Mouse (Mus musculus) CH12.LX (cell line): ENCODE measurements around the gene Mettl26. TPM values are rescaled to one million over a fixed set of nuclear protein-coding genes. Genes with fewer than 3 reads are reported as not detected.
A peak's percentile ranks its signal among the peaks of the same experiment; 100 is the strongest.

ENCODE experiments used
- DNase-seq: peaks from one replicate; pipeline ENCODE4 v3.0.0-alpha.2; 2013; ENCODE audit errors: extremely low read depth
- H3K27ac ChIP-seq: 2 replicates; pipeline ENCODE4 v1.5.1; 2012; ENCODE audit warnings: low read depth, mild to moderate bottlenecking, control low read depth, moderate library complexity; ENCODE audit not compliant: insufficient read depth
- H3K27me3 ChIP-seq: replicated peaks from 2 replicates; pipeline ENCODE3; 2012; ENCODE audit warnings: inconsistent platforms
- H3K36me3 ChIP-seq, 2 experiments: replicated peaks in 1 of 2; 2 replicates each; pipeline versions ENCODE3 to v1.6.1; 2012; ENCODE audit warnings: inconsistent platforms in 1 of 2, low read length in 1 of 2, mild to moderate bottlenecking in 1 of 2, mixed read lengths in 1 of 2, moderate library complexity in 1 of 2; ENCODE audit not compliant: control insufficient read depth in 1 of 2, insufficient read depth in 1 of 2
- H3K4me1 ChIP-seq, 2 experiments: 2 replicates each; pipeline ENCODE4 v1.6.1; 2012; ENCODE audit warnings: inconsistent platforms in 1 of 2, moderate library complexity in 1 of 2; ENCODE audit not compliant: insufficient read depth in 2 of 2, control insufficient read depth in 1 of 2
- H3K4me2 ChIP-seq: 2 replicates; pipeline ENCODE4 v1.6.1; 2012; ENCODE audit warnings: low read depth, mild to moderate bottlenecking, control low read depth; ENCODE audit not compliant: poor library complexity, insufficient read depth, severe bottlenecking
- H3K4me3 ChIP-seq, 3 experiments: fragments of 150-350 bp in 1 of 3; sonication (generic) in 1 of 3; replicated peaks in 1 of 3; 2 replicates each; pipeline versions ENCODE3 to v1.5.1; 2011 to 2012; ENCODE audit warnings: low read depth in 2 of 3, low read length in 2 of 3, mild to moderate bottlenecking in 2 of 3, moderate library complexity in 2 of 3, control low read depth in 1 of 3, improper control_type of control experiment in 1 of 3, inconsistent platforms in 1 of 3, mixed read lengths in 1 of 3; ENCODE audit not compliant: poor library complexity in 1 of 3
- H3K79me2 ChIP-seq: replicated peaks from 2 replicates; pipeline ENCODE4 v1.6.1; 2012; ENCODE audit warnings: mild to moderate bottlenecking, moderate library complexity; ENCODE audit not compliant: control insufficient read depth, poor library complexity, insufficient read depth, severe bottlenecking; ENCODE audit errors: extremely low read depth
- H3K9ac ChIP-seq: 2 replicates; pipeline ENCODE4 v1.6.1; 2012; ENCODE audit warnings: low read depth, mild to moderate bottlenecking, control low read depth, moderate library complexity; ENCODE audit not compliant: insufficient read depth
- H3K9me3 ChIP-seq: replicated peaks from 2 replicates; pipeline ENCODE3; 2012; ENCODE audit warnings: low read length, inconsistent platforms, mixed read lengths
- BHLHE40 ChIP-seq: IDR thresholded peaks from 2 replicates; pipeline ENCODE4 v1.6.1; 2011; ENCODE audit warnings: mild to moderate bottlenecking, low read depth, low read length, improper control_type of control experiment
- CHD2 ChIP-seq: IDR thresholded peaks from 2 replicates; pipeline ENCODE4 v1.6.1; 2011; ENCODE audit warnings: low read length, improper control_type of control experiment
- E2F4 ChIP-seq: IDR thresholded peaks from 2 replicates; pipeline ENCODE4 v1.6.1; 2011; ENCODE audit warnings: low read depth, low read length, improper control_type of control experiment; ENCODE audit not compliant: insufficient replicate concordance
- ELF1 ChIP-seq: IDR thresholded peaks from 2 replicates; pipeline ENCODE4 v1.6.1; 2014; ENCODE audit warnings: low read depth, mild to moderate bottlenecking, inconsistent platforms, low read length, improper control_type of control experiment
- ETS1 ChIP-seq: conservative IDR thresholded peaks from 2 replicates; pipeline ENCODE4 v1.6.1; 2012; ENCODE audit warnings: low read depth, mild to moderate bottlenecking, inconsistent platforms, low read length, improper control_type of control experiment, moderate library complexity
- JUN ChIP-seq: IDR thresholded peaks from 2 replicates; pipeline ENCODE4 v1.6.1; 2011; ENCODE audit warnings: low read depth, mild to moderate bottlenecking, low read length, improper control_type of control experiment, moderate library complexity; ENCODE audit not compliant: insufficient read depth
- KAT2A ChIP-seq: IDR thresholded peaks from 2 replicates; pipeline ENCODE4 v1.6.1; 2012; ENCODE audit warnings: low read length, improper control_type of control experiment, inconsistent platforms; ENCODE audit not compliant: insufficient replicate concordance
- MAZ ChIP-seq: IDR thresholded peaks from 2 replicates; pipeline ENCODE4 v1.6.1; 2012; ENCODE audit warnings: low read depth, mild to moderate bottlenecking, inconsistent platforms, low read length, improper control_type of control experiment, moderate library complexity
- MEF2A ChIP-seq: IDR thresholded peaks from 2 replicates; pipeline ENCODE4 v1.6.1; 2014; ENCODE audit warnings: low read depth, mild to moderate bottlenecking, inconsistent platforms, low read length, improper control_type of control experiment, borderline replicate concordance
- MYC ChIP-seq: IDR thresholded peaks from 2 replicates; pipeline ENCODE4 v1.6.1; 2011; ENCODE audit warnings: low read depth, mild to moderate bottlenecking, improper control_type of control experiment, low read length
- PAX5 ChIP-seq: IDR thresholded peaks from 2 replicates; pipeline ENCODE4 v1.6.1; 2012; ENCODE audit warnings: low read length, inconsistent platforms, mixed read lengths
- TBP ChIP-seq: conservative IDR thresholded peaks from 2 replicates; pipeline ENCODE4 v1.6.1; 2011; ENCODE audit warnings: low read depth, low read length, improper control_type of control experiment
- USF1 ChIP-seq: IDR thresholded peaks from 2 replicates; pipeline ENCODE4 v1.6.1; 2014; ENCODE audit warnings: low read depth, mild to moderate bottlenecking, inconsistent platforms, low read length, improper control_type of control experiment
- ZMIZ1 ChIP-seq: IDR thresholded peaks from 2 replicates; pipeline ENCODE4 v1.6.1; 2012; ENCODE audit warnings: low read depth, mild to moderate bottlenecking, inconsistent platforms, low read length, improper control_type of control experiment
- ZNF384 ChIP-seq: IDR thresholded peaks from 2 replicates; pipeline ENCODE4 v1.6.1; 2012; ENCODE audit warnings: low read depth, low read length, improper control_type of control experiment, inconsistent platforms
- dilution Hi-C: fragments of 300-500 bp; cut with MboI; formaldehyde crosslinking; loops from 2 replicates; pipeline ENCODE4 v1.14.3; 2020; ENCODE audit warnings: low sequenced_read_pairs; ENCODE audit not compliant: extremely low pct_unique_long_range_greater_than_20kb, extremely low pct_ligation_motif_present
- in situ Hi-C: fragments of 300-500 bp; cut with MboI; formaldehyde crosslinking; loops from 3 replicates; pipeline ENCODE4 v1.14.3; 2019; ENCODE audit warnings: low sequenced_read_pairs, low pct_ligation_motif_present, low pct_unique_long_range_greater_than_20kb, mixed read lengths
- polyA plus RNA-seq: library from polyadenylated mRNA; unstranded; fragments of >175 nt; gene quantifications from 2 replicates; pipeline ENCODE4 v1.2.1, GENCODE M21; 2012; ENCODE audit warnings: low read depth; ENCODE audit not compliant: insufficient read length
- total RNA-seq, 2 experiments: library from RNA; depleted of rRNA; stranded (reverse); fragments of 300-350 nt in 1 of 2; fragments of >200 nt in 1 of 2; gene quantifications; 2 replicates each; pipeline ENCODE4 v1.2.3; 2012 to 2014

The Mettl26 gene
- total and polyA plus RNA-seq, 3 experiments = 29.8 to 52.5 (median 33.0) TPM

DNA sequence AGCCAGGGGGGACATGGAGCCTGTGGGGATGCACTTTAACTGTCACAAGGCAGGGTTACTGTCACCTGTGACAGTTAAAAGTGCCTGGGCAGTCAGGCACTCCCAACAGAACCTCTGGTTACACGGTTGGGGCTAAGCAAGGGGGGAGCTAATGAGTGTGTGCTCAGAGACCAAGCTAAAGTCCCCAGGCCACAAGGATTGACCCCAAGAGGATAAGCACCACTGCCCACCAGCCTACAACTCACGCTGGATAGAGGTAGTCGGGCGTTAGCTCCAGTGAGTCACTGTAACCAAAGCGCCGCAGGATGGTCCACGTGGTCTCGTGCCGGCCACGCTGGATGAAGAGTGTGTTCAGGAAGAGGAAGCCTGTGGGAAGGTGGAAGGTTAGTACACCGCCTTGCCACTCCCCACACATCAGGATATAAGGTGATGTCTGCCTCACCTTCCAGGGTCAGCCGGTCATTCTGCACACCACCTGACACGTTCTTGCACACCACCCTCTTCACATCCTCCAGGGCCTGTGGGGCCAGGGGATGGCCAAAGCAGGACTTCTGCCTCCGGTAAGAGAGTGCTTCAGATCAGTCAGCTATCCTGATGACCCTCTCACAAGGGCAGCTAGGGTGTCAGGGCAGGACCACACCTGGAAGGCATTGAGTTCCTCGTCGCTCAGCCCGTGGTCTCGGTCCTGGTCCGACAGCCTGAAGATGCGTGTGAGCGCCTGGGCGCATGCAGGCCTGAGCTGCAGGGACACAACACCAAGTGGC, 33.6 kb upstream of the Mettl26 start, which contains the start of gene Gm20683:
Gm20683 (minus strand) TSS at position 647 of the 764 bp plus-strand sequence.
- Histone ChIP-seq H3K27ac (no peak within 1 kb of the TSS), H3K79me2 (peaks cover 14% of the 10 kb centered on the region), H3K36me3 (peaks cover 69 to 83% of the 10 kb centered on the region in 2 experiments), H3K4me1 (peaks cover 12 to 15% of the 10 kb centered on the region in 2 experiments), H3K9me3 (no peaks in the 10 kb centered on the region), H3K4me3 (no peak within 1 kb of the TSS), H3K27me3 (no peaks in the 10 kb centered on the region), H3K9ac (no peak within 1 kb of the TSS), H3K4me2 (no peak within 1 kb of the TSS)
- dilution Hi-C loops (no loop called here), in situ Hi-C loops (no loop called here)
- TF ChIP-seq ZMIZ1 (no peak), ETS1 (no peak), ZNF384 (no peak), PAX5 (no peak), JUN (no peak), E2F4 (no peak), MAZ (no peak), KAT2A (no peak), MYC (no peak), CHD2 (no peak)
- DNase-seq = no peak

DNA sequence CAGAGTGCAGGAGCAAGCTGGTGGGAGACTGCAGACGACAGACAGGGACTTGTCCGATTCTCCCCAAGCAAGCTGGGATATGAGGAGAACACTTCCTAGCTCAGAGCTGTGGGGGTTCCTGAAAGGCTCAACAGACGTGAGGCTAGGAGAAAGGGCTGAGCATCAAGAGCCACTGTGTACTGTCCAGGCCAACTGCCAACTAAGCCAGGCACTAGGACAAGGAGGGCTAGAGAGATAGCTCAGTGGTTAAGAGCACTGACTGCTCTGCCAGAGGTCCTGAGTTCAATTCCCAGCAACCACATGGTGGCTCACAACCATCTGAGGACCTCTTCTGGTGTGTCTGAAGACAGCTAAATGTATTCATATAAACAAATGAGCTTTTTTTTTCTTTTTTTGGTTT, 32.4 kb upstream of the Mettl26 start:
- Histone ChIP-seq H3K36me3 (peaks cover 62 to 83% of the 10 kb centered on the region in 2 experiments), H3K9ac (no peak overlapping the region)

More for the DNA sequence above, 32.4 kb upstream of the Mettl26 start:
- Histone ChIP-seq H3K4me1 (peaks cover 12 to 15% of the 10 kb centered on the region in 2 experiments), H3K4me3 (no peak overlapping the region), H3K79me2 (peaks cover 14% of the 10 kb centered on the region), H3K4me2 (no peak overlapping the region), H3K9me3 (no peaks in the 10 kb centered on the region), H3K27ac (no peak overlapping the region), H3K27me3 (no peaks in the 10 kb centered on the region)
- in situ Hi-C loops (no loop called here), dilution Hi-C loops (no loop called here)
- TF ChIP-seq USF1 = no peak
- TF ChIP-seq TBP = peak; percentile 88
- TF ChIP-seq ZNF384 = 0 out of 2 replicates have a peak, but pooled peaks have one; percentile 19
- no peak for TF ChIP-seq MEF2A
- 0 out of 2 replicates have a peak, but pooled peaks have one; percentile 30 for TF ChIP-seq ELF1
- no peak for TF ChIP-seq BHLHE40
- no peak for DNase-seq
